Comparison of ENCODE assay signal across 9 mouse cellular contexts in the genomic region with DNA sequence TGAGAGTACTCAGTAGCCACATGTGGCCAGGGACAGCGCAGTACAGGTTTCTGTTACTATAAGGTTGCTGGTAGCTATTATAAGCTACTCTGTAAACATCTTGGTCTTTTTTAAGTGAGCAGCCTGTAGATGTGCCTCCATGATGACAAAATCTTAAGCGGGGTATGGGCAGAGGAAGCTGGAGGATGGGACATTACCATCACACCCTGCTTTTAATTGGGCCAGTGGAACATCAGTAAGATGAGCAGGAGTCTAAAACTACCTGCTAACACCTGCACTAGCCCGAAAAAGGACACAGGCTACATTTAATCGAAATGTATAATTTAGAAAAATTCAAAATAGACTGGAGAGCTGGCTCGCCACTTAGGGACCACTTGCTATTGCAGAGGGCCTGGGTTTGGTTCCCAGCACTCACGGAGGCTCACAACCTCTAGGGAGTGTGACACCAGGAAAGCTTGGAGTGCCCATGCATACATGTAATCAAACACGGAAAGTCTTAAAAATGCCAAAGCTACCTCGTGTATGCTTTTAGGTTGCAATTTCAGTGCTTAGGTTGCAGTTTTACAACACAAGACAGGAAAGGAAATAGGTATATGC. TPM values are rescaled to one million over a fixed set of nuclear protein-coding genes. Genes with fewer than 3 reads are reported as not detected.
DNase-seq lines count a peak whose midpoint lies in the region; ATAC-seq and TF ChIP-seq lines count a peak whose summit lies in the region.
"Had no signal": no experiment of that assay in that cellular context is flagged by ENCODE, and none has a peak within 500 bp of the region (broad histone marks: within the 10 kb centered on the region; RNA-seq: fewer than 3 reads in every experiment).

No protein-coding gene starts in this region.

- peak overlapping the region; percentile 46; the same call in 1 of the 2 replicates for H3K27ac ChIP-seq in lung, embryonic 14.5 days (ENCODE audit: low read depth)
- H3K27ac ChIP-seq in embryonic facial prominence, embryonic 15.5 days (replicated peaks): no peak overlapping the region
- H3K27ac ChIP-seq in limb, embryonic 10.5 days: 0 out of 2 replicates have a peak overlapping the region, but pooled peaks have one; percentile 99
- no peak overlapping the region for H3K27ac ChIP-seq in neural tube, embryonic 13.5 days (replicated peaks)

- DNase-seq in lung, embryonic 14.5 days: no peak
- DNase-seq in lung, postnatal 36 days: no peak
- DNase-seq in limb, embryonic 10.5 days (ENCODE audit: low spot score): no peak
- DNase-seq in cerebellum, postnatal 25 days: no peak
- no peak for DNase-seq in gastrocnemius, postnatal 25 days
- DNase-seq: cerebellum, adult 8-10 months had no signal

- H3K27me3 ChIP-seq in lung, embryonic 14.5 days (ENCODE audit: insufficient read depth, low read length): no peaks in the 10 kb centered on the region
- H3K27me3 ChIP-seq in embryonic facial prominence, embryonic 15.5 days: no peaks in the 10 kb centered on the region
- no peaks in the 10 kb centered on the region for H3K27me3 ChIP-seq in limb, embryonic 10.5 days (ENCODE audit: low read depth, poor library complexity, severe bottlenecking)
- H3K27me3 ChIP-seq in neural tube, embryonic 13.5 days: no peaks in the 10 kb centered on the region

- peak overlapping the region; percentile 79 for H3K4me2 ChIP-seq in lung, embryonic 14.5 days
- H3K4me2 ChIP-seq in embryonic facial prominence, embryonic 15.5 days (replicated peaks): peak overlapping the region; percentile 67
- peak overlapping the region; percentile 82 for H3K4me2 ChIP-seq in neural tube, embryonic 13.5 days

- H3K4me3 ChIP-seq in lung, embryonic 14.5 days (ENCODE audit: low read depth, low read length): peak overlapping the region; percentile 84
- peak overlapping the region; percentile 61 for H3K4me3 ChIP-seq in embryonic facial prominence, embryonic 15.5 days (replicated peaks)
- H3K4me3 ChIP-seq in limb, embryonic 10.5 days: peak overlapping the region; percentile 99
- peak overlapping the region; percentile 93 for H3K4me3 ChIP-seq in neural tube, embryonic 13.5 days

- H3K4me1 ChIP-seq in lung, embryonic 14.5 days (ENCODE audit: insufficient read depth): peaks cover 13% of the 10 kb centered on the region; the same call in 1 of the 2 replicates
- peaks cover 21% of the 10 kb centered on the region for H3K4me1 ChIP-seq in embryonic facial prominence, embryonic 15.5 days
- H3K4me1 ChIP-seq in limb, embryonic 10.5 days: peaks cover 20% of the 10 kb centered on the region
- peaks cover 26% of the 10 kb centered on the region for H3K4me1 ChIP-seq in neural tube, embryonic 13.5 days (replicated peaks)

- H3K36me3 ChIP-seq in lung, embryonic 14.5 days (ENCODE audit: insufficient read depth): peaks cover 33% of the 10 kb centered on the region
- H3K36me3 ChIP-seq in embryonic facial prominence, embryonic 15.5 days: peaks cover 15% of the 10 kb centered on the region
- peaks cover 53% of the 10 kb centered on the region for H3K36me3 ChIP-seq in limb, embryonic 10.5 days
- peaks cover 38% of the 10 kb centered on the region for H3K36me3 ChIP-seq in neural tube, embryonic 13.5 days

- H3K9ac ChIP-seq in lung, embryonic 14.5 days: 0 out of 2 replicates have a peak overlapping the region, but pooled peaks have one; percentile 98
- H3K9ac ChIP-seq in embryonic facial prominence, embryonic 15.5 days: no peak overlapping the region
- 0 out of 2 replicates have a peak overlapping the region, but pooled peaks have one; percentile 98 for H3K9ac ChIP-seq in neural tube, embryonic 13.5 days

- no peak for TF ChIP-seq CTCF in lung, embryonic 14.5 days (IDR thresholded peaks at IDR 0.05; ENCODE audit: low read depth)

- ATAC-seq in lung, embryonic 14.5 days (ENCODE audit: insufficient read depth): no peak
- ATAC-seq in embryonic facial prominence, embryonic 15.5 days (ENCODE audit: insufficient number of reproducible peaks, low FRiP score, low TSS enrichment, low read depth): no peak
- ATAC-seq in neural tube, embryonic 13.5 days (ENCODE audit: low read depth): no peak
- ATAC-seq in erythroblast, adult 5-6 weeks (replicated peaks; ENCODE audit: low FRiP score, poor library complexity, severe bottlenecking): no peak

- 85% methylated on average over 8 of the region's 8 CpGs for WGBS in lung, embryonic 14.5 days
- 84% methylated on average over 8 of the region's 8 CpGs for WGBS in embryonic facial prominence, embryonic 15.5 days
- WGBS in limb, embryonic 10.5 days: 86% methylated on average over 8 of the region's 8 CpGs
- 87% methylated on average over 8 of the region's 8 CpGs for WGBS in neural tube, embryonic 13.5 days

- H3K9me3 ChIP-seq in lung, embryonic 14.5 days (ENCODE audit: low read depth, low read length): no peaks in the 10 kb centered on the region
- no peaks in the 10 kb centered on the region for H3K9me3 ChIP-seq in embryonic facial prominence, embryonic 15.5 days (replicated peaks)
- H3K9me3 ChIP-seq in limb, embryonic 10.5 days (replicated peaks): no peaks in the 10 kb centered on the region
- H3K9me3 ChIP-seq in neural tube, embryonic 13.5 days: no peaks in the 10 kb centered on the region

RNA-seq across cellular contexts. Expression of a gene that starts 26.7 kb away (rescaled TPM):
- 46.8 and 48.6 TPM in 2 replicates for polyA plus RNA-seq in lung, embryonic 14.5 days (2014; fragmentation: Nextera tagmentation; extraction: Ambion mirVana)
- polyA plus RNA-seq in embryonic facial prominence, embryonic 15.5 days (2015; fragmentation: Nextera tagmentation; extraction: Ambion mirVana): 27.2 and 30.3 TPM in 2 replicates
- polyA plus RNA-seq in limb, embryonic 10.5 days (2016; fragmentation: Nextera tagmentation; extraction: Ambion mirVana): 30.8 and 37.9 TPM in 2 replicates
- 26.5 and 30.9 TPM in 2 replicates for polyA plus RNA-seq in neural tube, embryonic 13.5 days (2015; fragmentation: Nextera tagmentation; extraction: Ambion mirVana)
- 10 to 100 TPM; 11.8 to 14.1 TPM for total RNA-seq in gastrocnemius, postnatal 25 days (2021)
- 91.5 and 96.6 TPM in 2 replicates for total RNA-seq in erythroblast, adult 5-6 weeks (2015; ENCODE audit: low replicate concordance)
- 81.3 and 85.3 TPM in 2 replicates for total RNA-seq in erythroblast, adult 5-6 weeks (2017; ENCODE audit: low replicate concordance)

Comparison
In these comparisons a context has a peak if more than half of its experiments do, and no peak if none do; other contexts are left out.
1. H3K27ac ChIP-seq: peak in lung, embryonic 14.5 days (single experiment) and limb, embryonic 10.5 days (single experiment); none in embryonic facial prominence, embryonic 15.5 days (single experiment) and neural tube, embryonic 13.5 days (single experiment).
2. Peak in every context shown above with its lines, with median percentiles within 50 percentile points of each other: H3K4me2 ChIP-seq and H3K4me3 ChIP-seq.